In genomic region chr13:25347558-25347957, GRCm38 (mm10) we compare ENCODE assay signal across 22 mouse cellular contexts.
A peak's percentile ranks its signal among the peaks of the same experiment; 100 is the strongest.
DNase-seq lines count a peak whose midpoint lies in the region; ATAC-seq and TF ChIP-seq lines count a peak whose summit lies in the region.
"Had no signal": no experiment of that assay in that cellular context is flagged by ENCODE, and none has a peak within 500 bp of the region (broad histone marks: within the 10 kb centered on the region; RNA-seq: fewer than 3 reads in every experiment).

No protein-coding gene starts in this region.

- peak; percentile 6 for DNase-seq in hindbrain, embryonic 11.5 days (ENCODE audit: low spot score)
- DNase-seq in hindbrain, embryonic 14.5 days (ENCODE audit: low spot score) = no peak
- DNase-seq in 416B (ENCODE audit: low read depth) (peak; percentile 2), ZHBTc4 (ENCODE audit: low read depth, low spot score) (peak; percentile 11)
- no peak for DNase-seq in frontal cortex, adult 2 months (ENCODE audit: extremely low spot score in 1 of 2, low spot score in 1 of 2)
- DNase-seq: cerebellum, adult 11-12 months; gastrocnemius, adult 2 months; heart, postnatal 10 days; kidney, postnatal 10 days; lung, adult 2 months; lung, postnatal 36 days; retina, postnatal 1 day; thymus, adult 18-20 months had no signal

- H3K4me2 ChIP-seq in hindbrain, embryonic 11.5 days (replicated peaks; ENCODE audit: low read depth, low read length) = no peak overlapping the region
- H3K4me2 ChIP-seq in hindbrain, embryonic 14.5 days (replicated peaks) = no peak overlapping the region
- H3K4me2 ChIP-seq in midbrain, embryonic 13.5 days (replicated peaks) = no peak overlapping the region
- H3K4me2 ChIP-seq: embryonic facial prominence, embryonic 15.5 days; heart, embryonic 11.5 days; hindbrain, embryonic 13.5 days; stomach, embryonic 15.5 days had no signal

- H3K4me3 ChIP-seq in hindbrain, embryonic 11.5 days (ENCODE audit: low read depth, low read length) = no peak overlapping the region
- H3K4me3 ChIP-seq in hindbrain, embryonic 14.5 days (replicated peaks; ENCODE audit: low read length) = no peak overlapping the region
- no peak overlapping the region for H3K4me3 ChIP-seq in E14TG2a.4 (replicated peaks; ENCODE audit: low read length)
- no peak overlapping the region for H3K4me3 ChIP-seq in midbrain, embryonic 13.5 days (replicated peaks)
- H3K4me3 ChIP-seq: embryonic facial prominence, embryonic 15.5 days; forebrain, embryonic 10.5 days; gastrocnemius, adult 2 months; hindbrain, embryonic 13.5 days; stomach, embryonic 15.5 days had no signal

- WGBS in hindbrain, embryonic 11.5 days = 55% methylated on average over 5 of the region's 5 CpGs
- 61% methylated on average over 5 of the region's 5 CpGs for WGBS in hindbrain, embryonic 14.5 days
- 59% methylated on average over 5 of the region's 5 CpGs for whole genome bisulfite sequencing in midbrain, embryonic 13.5 days

- no peaks in the 10 kb centered on the region for H3K27me3 ChIP-seq in hindbrain, embryonic 11.5 days (ENCODE audit: control insufficient read depth, insufficient read depth, low read length)
- H3K27me3 ChIP-seq in hindbrain, embryonic 14.5 days (ENCODE audit: control insufficient read depth, insufficient read depth, low read length) = no peaks in the 10 kb centered on the region
- no peaks in the 10 kb centered on the region for H3K27me3 ChIP-seq in E14TG2a.4 (ENCODE audit: insufficient read depth, low read length)
- no peaks in the 10 kb centered on the region for H3K27me3 ChIP-seq in midbrain, embryonic 13.5 days
- H3K27me3 ChIP-seq: embryonic facial prominence, embryonic 15.5 days; hindbrain, embryonic 13.5 days; stomach, embryonic 15.5 days had no signal

- no peaks in the 10 kb centered on the region for H3K4me1 ChIP-seq in hindbrain, embryonic 11.5 days (replicated peaks; ENCODE audit: control insufficient read depth, insufficient read depth, low read length)
- H3K4me1 ChIP-seq in hindbrain, embryonic 14.5 days (replicated peaks; ENCODE audit: control insufficient read depth, insufficient read depth, low read length) = no peaks in the 10 kb centered on the region
- peaks cover 3% of the 10 kb centered on the region; the same call in 1 of the 2 replicates for H3K4me1 ChIP-seq in E14TG2a.4 (replicated peaks; ENCODE audit: low read depth, low read length)
- H3K4me1 ChIP-seq in midbrain, embryonic 13.5 days (replicated peaks) = no peaks in the 10 kb centered on the region
- H3K4me1 ChIP-seq: embryonic facial prominence, embryonic 15.5 days; hindbrain, embryonic 13.5 days; stomach, embryonic 15.5 days had no signal

- no peak for ATAC-seq in hindbrain, embryonic 11.5 days (ENCODE audit: low FRiP score)
- ATAC-seq in hindbrain, embryonic 14.5 days (ENCODE audit: low FRiP score) = no peak
- ATAC-seq in midbrain, embryonic 13.5 days = no peak
- ATAC-seq in erythroid progenitor cell, adult 5-6 weeks (replicated peaks; ENCODE audit: low FRiP score, poor library complexity, severe bottlenecking) = no peak
- ATAC-seq: CD4-positive, CD25-positive, alpha-beta regulatory T cell, adult 4 months had no signal

- H3K27ac ChIP-seq in hindbrain, embryonic 11.5 days (ENCODE audit: low read depth, low read length) = no peak overlapping the region
- no peak overlapping the region for H3K27ac ChIP-seq in hindbrain, embryonic 14.5 days
- no peak overlapping the region for H3K27ac ChIP-seq in midbrain, embryonic 13.5 days
- H3K27ac ChIP-seq: embryonic facial prominence, embryonic 15.5 days; forebrain, embryonic 10.5 days; gastrocnemius, adult 2 months; hindbrain, embryonic 13.5 days; stomach, embryonic 15.5 days had no signal

- TF ChIP-seq CTCF in E14TG2a.4 (conservative IDR thresholded peaks at IDR 0.05; ENCODE audit: low read length) = 0 out of 2 replicates have a peak, but pooled peaks have one; percentile 3

- H3K36me3 ChIP-seq in hindbrain, embryonic 11.5 days (ENCODE audit: control insufficient read depth, insufficient read depth, low read length) = no peaks in the 10 kb centered on the region
- H3K36me3 ChIP-seq in hindbrain, embryonic 14.5 days (replicated peaks; ENCODE audit: control insufficient read depth, insufficient read depth) = no peaks in the 10 kb centered on the region
- H3K36me3 ChIP-seq in E14TG2a.4 (ENCODE audit: insufficient read depth, low read length) = no peaks in the 10 kb centered on the region
- no peaks in the 10 kb centered on the region for H3K36me3 ChIP-seq in midbrain, embryonic 13.5 days
- H3K36me3 ChIP-seq: embryonic facial prominence, embryonic 15.5 days; forebrain, embryonic 10.5 days; hindbrain, embryonic 13.5 days; stomach, embryonic 15.5 days had no signal

- H3K9me3 ChIP-seq in hindbrain, embryonic 11.5 days (ENCODE audit: control insufficient read depth, low read length) = no peaks in the 10 kb centered on the region
- no peaks in the 10 kb centered on the region for H3K9me3 ChIP-seq in hindbrain, embryonic 14.5 days (ENCODE audit: control insufficient read depth, low read length)
- H3K9me3 ChIP-seq in E14TG2a.4 (ENCODE audit: low read length) = peaks cover 7% of the 10 kb centered on the region; the same call in 1 of the 2 replicates
- no peaks in the 10 kb centered on the region for H3K9me3 ChIP-seq in midbrain, embryonic 13.5 days
- H3K9me3 ChIP-seq: embryonic facial prominence, embryonic 15.5 days; forebrain, embryonic 10.5 days; hindbrain, embryonic 13.5 days; stomach, embryonic 15.5 days had no signal

- H3K9ac ChIP-seq in hindbrain, embryonic 11.5 days (ENCODE audit: low read depth, low read length) = no peak overlapping the region
- no peak overlapping the region for H3K9ac ChIP-seq in hindbrain, embryonic 14.5 days
- H3K9ac ChIP-seq in midbrain, embryonic 13.5 days (replicated peaks) = no peak overlapping the region
- H3K9ac ChIP-seq: embryonic facial prominence, embryonic 15.5 days; hindbrain, embryonic 13.5 days; stomach, embryonic 15.5 days had no signal

Comparison
In these comparisons a context has a peak if more than half of its experiments do, and no peak if none do; other contexts are left out.
1. DNase-seq: peak in hindbrain, embryonic 11.5 days (single experiment), 416B (single experiment) and ZHBTc4 (single experiment); none in hindbrain, embryonic 14.5 days (single experiment) and frontal cortex, adult 2 months (0 of 2).